Mouse (Mus musculus): Measurements from ENCODE around the gene Fance. TPM values are rescaled to one million over a fixed set of nuclear protein-coding genes. Genes with fewer than 3 reads are reported as not detected.

Fance gene
- polyA plus RNA-seq, 1 experiment from 2014 or later = 21.7 TPM

- ATAC-seq (no peak), DNase-seq (ENCODE audit: low spot score) (no peak)
- H3K36me3 ChIP-seq (ENCODE audit: control insufficient read depth, insufficient read depth, low read length) = peaks cover 38% of the 10 kb centered on the region
- H3K4me3 ChIP-seq (ENCODE audit: low read depth, low read length) = no peak overlapping the region
- H3K4me2 ChIP-seq (ENCODE audit: low read length) = no peak overlapping the region
- H3K27ac ChIP-seq (ENCODE audit: low read depth, low read length) = no peak overlapping the region
- no peaks in the 10 kb centered on the region for H3K27me3 ChIP-seq (replicated peaks; ENCODE audit: control insufficient read depth, insufficient read depth, low read length)
- H3K4me1 ChIP-seq (ENCODE audit: control insufficient read depth, insufficient read depth, low read length) = peaks cover 9% of the 10 kb centered on the region
- H3K9me3 ChIP-seq (replicated peaks; ENCODE audit: control insufficient read depth, low read length) = no peaks in the 10 kb centered on the region
- WGBS = 67% methylated on average over 31 of the region's 31 CpGs
- no peak overlapping the region for H3K9ac ChIP-seq (ENCODE audit: low read length)
Observed at GRCm38 (mm10) chr17:28332915-28333546, 19.7 kb downstream of the Fance start.

- Histone ChIP-seq H3K27me3 (replicated peaks; ENCODE audit: control insufficient read depth, insufficient read depth, low read length) (no peaks in the 10 kb centered on the region), H3K4me1 (ENCODE audit: control insufficient read depth, insufficient read depth, low read length) (no peaks in the 10 kb centered on the region), H3K9me3 (replicated peaks; ENCODE audit: control insufficient read depth, low read length) (no peaks in the 10 kb centered on the region), H3K4me3 (ENCODE audit: low read depth, low read length) (no peak overlapping the region), H3K9ac (ENCODE audit: low read length) (no peak overlapping the region), H3K27ac (ENCODE audit: low read depth, low read length) (no peak overlapping the region), H3K36me3 (ENCODE audit: control insufficient read depth, insufficient read depth, low read length) (peaks cover 28% of the 10 kb centered on the region), H3K4me2 (ENCODE audit: low read length) (no peak overlapping the region)
- ATAC-seq (no peak), DNase-seq (ENCODE audit: low spot score) (no peak)
- WGBS = 75% methylated on average over 10 of the region's 10 CpGs
Observed at GRCm38 (mm10) chr17:28335267-28335666, 21.9 kb downstream of the Fance start.

GRCm38 (mm10) chr17:28337547-28337946 lies 24.2 kb downstream of the Fance start:
- 94% methylated on average over 7 of the region's 7 CpGs for WGBS
- H3K36me3 ChIP-seq (ENCODE audit: control insufficient read depth, insufficient read depth, low read length) = peaks cover 10% of the 10 kb centered on the region; the same call in 1 of the 2 replicates

GRCm38 (mm10) chr17:28340578-28340977 lies 27.3 kb downstream of the Fance start:
- H3K27me3 ChIP-seq (replicated peaks; ENCODE audit: control insufficient read depth, insufficient read depth, low read length) = no peaks in the 10 kb centered on the region
- DNase-seq (ENCODE audit: low spot score) (no peak), ATAC-seq (peak; percentile 33)
- H3K27ac ChIP-seq (ENCODE audit: low read depth, low read length) = 0 out of 2 replicates have a peak overlapping the region, but pooled peaks have one; percentile 14
- H3K4me2 ChIP-seq (ENCODE audit: low read length) = peak overlapping the region; percentile 50
- no peak overlapping the region for H3K4me3 ChIP-seq (ENCODE audit: low read depth, low read length)
- no peaks in the 10 kb centered on the region for H3K9me3 ChIP-seq (replicated peaks; ENCODE audit: control insufficient read depth, low read length)
- 78% methylated on average over 7 of the region's 7 CpGs for WGBS
- peak overlapping the region; percentile 49 for H3K9ac ChIP-seq (ENCODE audit: low read length)
- H3K36me3 ChIP-seq (ENCODE audit: control insufficient read depth, insufficient read depth, low read length) = no peaks in the 10 kb centered on the region
- peaks cover 11% of the 10 kb centered on the region for H3K4me1 ChIP-seq (ENCODE audit: control insufficient read depth, insufficient read depth, low read length)

More at GRCm38 (mm10) chr17:28337547-28337946, 24.2 kb downstream of the Fance start:
- H3K4me1 ChIP-seq (ENCODE audit: control insufficient read depth, insufficient read depth, low read length) = peaks cover 11% of the 10 kb centered on the region
- ATAC-seq = no peak
- H3K27ac ChIP-seq (ENCODE audit: low read depth, low read length) = no peak overlapping the region
- no peaks in the 10 kb centered on the region for H3K9me3 ChIP-seq (replicated peaks; ENCODE audit: control insufficient read depth, low read length)
- DNase-seq (ENCODE audit: low spot score) = no peak
- no peak overlapping the region for H3K9ac ChIP-seq (ENCODE audit: low read length)
- H3K4me2 ChIP-seq (ENCODE audit: low read length) = no peak overlapping the region
- no peaks in the 10 kb centered on the region for H3K27me3 ChIP-seq (replicated peaks; ENCODE audit: control insufficient read depth, insufficient read depth, low read length)
- no peak overlapping the region for H3K4me3 ChIP-seq (ENCODE audit: low read depth, low read length)

GRCm38 (mm10) chr17:28341091-28341490 lies 27.8 kb downstream of the Fance start:
- Histone ChIP-seq H3K27me3 (replicated peaks; ENCODE audit: control insufficient read depth, insufficient read depth, low read length) (no peaks in the 10 kb centered on the region), H3K9me3 (replicated peaks; ENCODE audit: control insufficient read depth, low read length) (no peaks in the 10 kb centered on the region), H3K4me2 (ENCODE audit: low read length) (peak overlapping the region; percentile 50), H3K9ac (ENCODE audit: low read length) (peak overlapping the region; percentile 49), H3K27ac (ENCODE audit: low read depth, low read length) (0 out of 2 replicates have a peak overlapping the region, but pooled peaks have one; percentile 14), H3K36me3 (ENCODE audit: control insufficient read depth, insufficient read depth, low read length) (no peaks in the 10 kb centered on the region), H3K4me1 (ENCODE audit: control insufficient read depth, insufficient read depth, low read length) (peaks cover 15% of the 10 kb centered on the region), H3K4me3 (ENCODE audit: low read depth, low read length) (peak overlapping the region; percentile 14; the same call in 1 of the 2 replicates)
- 2% methylated on average over 26 of the region's 26 CpGs for WGBS
- DNase-seq (ENCODE audit: low spot score) (peak; percentile 85), ATAC-seq (peak; percentile 84)

GRCm38 (mm10) chr17:28344050-28344607 lies 30.8 kb downstream of the Fance start:
- no peak overlapping the region for H3K27ac ChIP-seq (ENCODE audit: low read depth, low read length)
- 36% methylated on average over 4 of the region's 4 CpGs for WGBS
- H3K9me3 ChIP-seq (replicated peaks; ENCODE audit: control insufficient read depth, low read length) = no peaks in the 10 kb centered on the region
- H3K4me2 ChIP-seq (ENCODE audit: low read length) = no peak overlapping the region
- H3K27me3 ChIP-seq (replicated peaks; ENCODE audit: control insufficient read depth, insufficient read depth, low read length) = no peaks in the 10 kb centered on the region
- no peak overlapping the region for H3K9ac ChIP-seq (ENCODE audit: low read length)
- ATAC-seq = no peak
- H3K4me1 ChIP-seq (ENCODE audit: control insufficient read depth, insufficient read depth, low read length) = peaks cover 19% of the 10 kb centered on the region
- H3K36me3 ChIP-seq (ENCODE audit: control insufficient read depth, insufficient read depth, low read length) = no peaks in the 10 kb centered on the region
- no peak for DNase-seq (ENCODE audit: low spot score)
- H3K4me3 ChIP-seq (ENCODE audit: low read depth, low read length) = no peak overlapping the region

- no peak overlapping the region for H3K4me3 ChIP-seq (ENCODE audit: low read depth, low read length)
- no peak overlapping the region for H3K9ac ChIP-seq (ENCODE audit: low read length)
Observed at GRCm38 (mm10) chr17:28344670-28345069, 31.4 kb downstream of the Fance start.

GRCm38 (mm10) chr17:28345271-28345721 lies 32.0 kb downstream of the Fance start:
- no peaks in the 10 kb centered on the region for H3K9me3 ChIP-seq (replicated peaks; ENCODE audit: control insufficient read depth, low read length)
- no peak overlapping the region for H3K27ac ChIP-seq (ENCODE audit: low read depth, low read length)
- H3K36me3 ChIP-seq (ENCODE audit: control insufficient read depth, insufficient read depth, low read length) = no peaks in the 10 kb centered on the region
- WGBS = 25% methylated on average over 7 of the region's 8 CpGs
- H3K4me1 ChIP-seq (ENCODE audit: control insufficient read depth, insufficient read depth, low read length) = peaks cover 24% of the 10 kb centered on the region
- ATAC-seq (no peak), DNase-seq (ENCODE audit: low spot score) (no peak)
- no peak overlapping the region for H3K4me3 ChIP-seq (ENCODE audit: low read depth, low read length)
- no peaks in the 10 kb centered on the region for H3K27me3 ChIP-seq (replicated peaks; ENCODE audit: control insufficient read depth, insufficient read depth, low read length)
- no peak overlapping the region for H3K4me2 ChIP-seq (ENCODE audit: low read length)
- H3K9ac ChIP-seq (ENCODE audit: low read length) = no peak overlapping the region

More at GRCm38 (mm10) chr17:28344670-28345069, 31.4 kb downstream of the Fance start:
- H3K4me2 ChIP-seq (ENCODE audit: low read length) = no peak overlapping the region
- ATAC-seq (no peak), DNase-seq (ENCODE audit: low spot score) (no peak)
- no peaks in the 10 kb centered on the region for H3K27me3 ChIP-seq (replicated peaks; ENCODE audit: control insufficient read depth, insufficient read depth, low read length)
- WGBS = 56% methylated on average over 3 of the region's 3 CpGs
- H3K27ac ChIP-seq (ENCODE audit: low read depth, low read length) = no peak overlapping the region
- H3K9me3 ChIP-seq (replicated peaks; ENCODE audit: control insufficient read depth, low read length) = no peaks in the 10 kb centered on the region
- H3K4me1 ChIP-seq (ENCODE audit: control insufficient read depth, insufficient read depth, low read length) = peaks cover 24% of the 10 kb centered on the region
- no peaks in the 10 kb centered on the region for H3K36me3 ChIP-seq (ENCODE audit: control insufficient read depth, insufficient read depth, low read length)

GRCm38 (mm10) chr17:28345882-28346281 lies 32.6 kb downstream of the Fance start:
- 17% methylated on average over 10 of the region's 10 CpGs for WGBS
- no peak overlapping the region for H3K27ac ChIP-seq (ENCODE audit: low read depth, low read length)
- H3K4me3 ChIP-seq (ENCODE audit: low read depth, low read length) = no peak overlapping the region
- H3K9ac ChIP-seq (ENCODE audit: low read length) = no peak overlapping the region
- H3K36me3 ChIP-seq (ENCODE audit: control insufficient read depth, insufficient read depth, low read length) = no peaks in the 10 kb centered on the region
- H3K27me3 ChIP-seq (replicated peaks; ENCODE audit: control insufficient read depth, insufficient read depth, low read length) = no peaks in the 10 kb centered on the region
- peaks cover 19% of the 10 kb centered on the region for H3K4me1 ChIP-seq (ENCODE audit: control insufficient read depth, insufficient read depth, low read length)
- DNase-seq (ENCODE audit: low spot score) (no peak), ATAC-seq (no peak)
- H3K9me3 ChIP-seq (replicated peaks; ENCODE audit: control insufficient read depth, low read length) = no peaks in the 10 kb centered on the region
- H3K4me2 ChIP-seq (ENCODE audit: low read length) = no peak overlapping the region
